Mouse (Mus musculus) heart, adult 2 months (tissue): ENCODE results near the gene Rp9.

Experiments
- CTCF ChIP-seq: fragments of 200-600 bp; IDR thresholded peaks from 2 replicates; pipeline ENCODE4 v1.8.1; 2022; ENCODE audit warnings: antibody characterized with exemption, mild to moderate bottlenecking, moderate library complexity
- POLR2A ChIP-seq: fragments of 200-500 bp; IDR thresholded peaks from 2 replicates; pipeline ENCODE4 v1.6.1; 2011; ENCODE audit warnings: mild to moderate bottlenecking, low read depth, low read length, control low read depth; ENCODE audit not compliant: insufficient read depth

DNA sequence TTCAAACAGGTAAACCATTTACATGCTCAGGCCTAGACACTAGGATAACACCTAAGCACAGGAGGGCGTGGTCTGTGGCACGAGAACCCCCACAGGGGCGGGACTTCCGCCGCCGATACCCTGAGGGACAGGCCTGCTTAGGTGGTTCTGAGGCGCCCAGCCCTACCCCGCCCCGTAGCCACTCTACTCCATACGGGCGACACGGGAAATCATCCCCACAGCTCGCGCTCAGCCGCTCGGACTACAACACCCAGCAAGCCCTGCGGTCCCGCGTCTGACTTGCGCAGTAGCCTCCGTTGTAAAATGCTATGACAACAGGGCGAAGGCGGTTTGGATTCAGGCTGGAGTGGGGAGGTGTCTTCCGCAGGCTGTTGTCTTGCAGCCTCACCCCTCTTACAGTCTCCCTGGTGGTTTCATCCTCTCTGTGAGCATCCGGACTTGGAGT is 5.9 kb upstream of the Rp9 start, which contains the start of gene Bbs9:
- TF ChIP-seq CTCF = no peak
- peak; percentile 71 for TF ChIP-seq POLR2A
